14 mouse cellular contexts compared by ENCODE assay signal in the genomic region with DNA sequence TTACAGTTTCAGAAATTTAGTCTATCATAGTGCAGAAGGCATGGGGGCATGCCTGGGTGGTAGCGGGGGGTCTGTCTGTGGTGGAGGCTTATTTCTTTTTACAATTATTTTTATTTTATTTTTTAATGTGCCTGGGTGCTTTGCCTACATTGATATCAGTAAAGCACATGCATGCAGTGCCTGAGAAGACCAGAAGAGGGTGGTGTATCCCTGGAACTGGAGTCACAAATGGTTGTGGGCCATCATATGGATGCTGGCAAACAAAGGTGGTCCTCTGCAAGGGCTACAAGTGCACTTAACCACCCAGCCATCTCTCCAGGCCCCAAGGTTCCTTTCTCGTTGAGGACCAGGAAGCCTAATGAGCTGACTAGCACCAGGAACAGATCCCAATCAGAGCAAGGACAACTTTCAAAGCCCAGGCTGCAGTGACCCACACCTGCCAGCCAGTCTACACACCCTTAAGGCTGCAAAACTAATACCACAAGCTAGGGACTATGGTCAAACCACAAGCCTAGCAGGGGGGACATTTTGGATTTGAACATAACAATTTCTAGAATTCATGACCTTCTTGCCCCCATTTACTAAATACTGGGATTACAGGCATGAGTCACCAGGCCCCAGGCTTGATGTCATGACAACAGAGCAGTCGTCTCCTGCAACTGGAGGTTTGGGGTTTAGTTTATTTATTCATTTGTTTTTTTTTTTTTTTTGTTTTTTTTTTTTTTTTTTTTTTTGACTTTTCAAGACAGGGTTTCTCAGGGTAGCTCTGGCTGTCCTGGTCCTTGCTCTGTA. TPM values are rescaled to one million over a fixed set of nuclear protein-coding genes. Genes with fewer than 3 reads are reported as not detected.
DNase-seq lines count a peak whose midpoint lies in the region; ATAC-seq and TF ChIP-seq lines count a peak whose summit lies in the region.
"Had no signal": no experiment of that assay in that cellular context is flagged by ENCODE, and none has a peak within 500 bp of the region (broad histone marks: within the 10 kb centered on the region; RNA-seq: fewer than 3 reads in every experiment).

No protein-coding gene starts in this region.

- 56% methylated on average over 3 of the region's 3 CpGs for WGBS in heart, adult 2 months
- WGBS in lung, adult 2 months, result 66% methylated on average over 3 of the region's 3 CpGs

- H3K4me3 ChIP-seq in heart, adult 2 months, result no peak overlapping the region
- no peak overlapping the region for H3K4me3 ChIP-seq in lung, adult 2 months (replicated peaks; ENCODE audit: extremely low read depth, low read depth, low read length)
- H3K4me3 ChIP-seq in E14TG2a.4 (replicated peaks; ENCODE audit: low read length), result no peak overlapping the region
- H3K4me3 ChIP-seq: liver, embryonic 13.5 days; midbrain, embryonic 13.5 days; neural tube, embryonic 15.5 days had no signal

- intact Hi-C loops in heart, adult 2 months (cut with DNase I), result no loop called here
- intact Hi-C loops in heart, postnatal 25 days (cut with DNase I), result no loop called here

- H3K9me3 ChIP-seq in E14TG2a.4 (ENCODE audit: low read length), result no peaks in the 10 kb centered on the region
- H3K9me3 ChIP-seq: liver, embryonic 13.5 days; midbrain, embryonic 13.5 days; neural tube, embryonic 15.5 days had no signal

- no peak overlapping the region for H3K9ac ChIP-seq in heart, adult 2 months (ENCODE audit: low read depth, low read length)
- H3K9ac ChIP-seq: liver, embryonic 13.5 days; midbrain, embryonic 13.5 days; neural tube, embryonic 15.5 days had no signal

- H3K36me3 ChIP-seq in heart, adult 2 months (ENCODE audit: control insufficient read depth, insufficient read depth, low read length), result no peaks in the 10 kb centered on the region
- no peaks in the 10 kb centered on the region for H3K36me3 ChIP-seq in E14TG2a.4 (ENCODE audit: insufficient read depth, low read length)
- H3K36me3 ChIP-seq: liver, embryonic 13.5 days; midbrain, embryonic 13.5 days; neural tube, embryonic 15.5 days had no signal

- ATAC-seq in erythroblast, adult 5-6 weeks (replicated peaks; ENCODE audit: low FRiP score, poor library complexity, severe bottlenecking), result peak; percentile 57; the same call in 1 of the 2 replicates
- ATAC-seq: midbrain, embryonic 13.5 days had no signal

- H3K27me3 ChIP-seq in heart, adult 2 months (ENCODE audit: control insufficient read depth, insufficient read depth, low read length), result no peaks in the 10 kb centered on the region
- no peaks in the 10 kb centered on the region; the same call in 1 of the 2 replicates for H3K27me3 ChIP-seq in E14TG2a.4 (ENCODE audit: insufficient read depth, low read length)
- H3K27me3 ChIP-seq: liver, embryonic 13.5 days; midbrain, embryonic 13.5 days; neural tube, embryonic 15.5 days had no signal

- TF ChIP-seq CTCF in heart, adult 2 months (IDR thresholded peaks at IDR 0.05), result peak; percentile 32
- no peak for TF ChIP-seq CTCF in lung, adult 2 months (IDR thresholded peaks at IDR 0.05; ENCODE audit: insufficient read depth, low read length)
- peak; percentile 33 for TF ChIP-seq CTCF in E14TG2a.4 (conservative IDR thresholded peaks at IDR 0.05; ENCODE audit: low read length)

- H3K27ac ChIP-seq in heart, adult 2 months, result no peak overlapping the region
- H3K27ac ChIP-seq: liver, embryonic 13.5 days; midbrain, embryonic 13.5 days; neural tube, embryonic 15.5 days had no signal

- no peaks in the 10 kb centered on the region for H3K4me1 ChIP-seq in heart, adult 2 months (ENCODE audit: control insufficient read depth, insufficient read depth, low read length)
- no peaks in the 10 kb centered on the region for H3K4me1 ChIP-seq in lung, adult 2 months (ENCODE audit: control insufficient read depth, insufficient read depth, low read length)
- H3K4me1 ChIP-seq in E14TG2a.4 (replicated peaks; ENCODE audit: low read depth, low read length), result no peaks in the 10 kb centered on the region; the same call in 1 of the 2 replicates
- H3K4me1 ChIP-seq: liver, embryonic 13.5 days; midbrain, embryonic 13.5 days; neural tube, embryonic 15.5 days had no signal

- no peaks in the 10 kb centered on the region for H3K79me2 ChIP-seq in heart, adult 2 months (replicated peaks; ENCODE audit: control insufficient read depth, insufficient read depth, low read length)

- TF ChIP-seq EP300 in heart, adult 2 months (IDR thresholded peaks at IDR 0.05; ENCODE audit: insufficient read depth, low read depth, low read length), result no peak

- no peak for TF ChIP-seq POLR2A in heart, adult 2 months (IDR thresholded peaks at IDR 0.05; ENCODE audit: insufficient read depth, low read depth, low read length)
- no peak for TF ChIP-seq POLR2A in lung, adult 2 months (IDR thresholded peaks at IDR 0.05; ENCODE audit: borderline replicate concordance, extremely low read depth, low read depth, low read length)

- DNase-seq in heart, adult 2 months, result no peak
- DNase-seq in heart, postnatal 25 days (ENCODE audit: low spot score), result no peak
- DNase-seq in lung, adult 2 months, result peak; percentile 13
- no peak for DNase-seq in lung, postnatal 25 days (ENCODE audit: low spot score)
- DNase-seq in cerebellum, postnatal 25 days, result no peak
- no peak for DNase-seq in gastrocnemius, adult 8-10 months (ENCODE audit: low spot score in 2 of 2)
- DNase-seq: adrenal gland, adult 2 months; heart, postnatal 4 days; layer of hippocampus, postnatal 36 days; liver, embryonic 13.5 days had no signal

RNA-seq across cellular contexts. Expression of a gene that starts 8.9 kb away (rescaled TPM):
- total RNA-seq in heart, adult 2 months (2021), result 1 to 10 TPM; 8.0 to 8.1 TPM
- 2.7 and 4.3 TPM in 2 replicates for polyA plus RNA-seq in heart, adult 2 months (2012; rRNA removed)
- total RNA-seq in heart, postnatal 25 days (2021), result 1 to 10 TPM; 7.1 TPM
- polyA plus RNA-seq in lung, adult 2 months (2012; rRNA removed), result 2.5 and 3.7 TPM in 2 replicates
- total RNA-seq in erythroblast, adult 5-6 weeks (2015; ENCODE audit: low replicate concordance), result 3.5 and 6.3 TPM in 2 replicates
- total RNA-seq in erythroblast, adult 5-6 weeks (2017; ENCODE audit: low replicate concordance), result 2.4 and 5.0 TPM in 2 replicates
- total RNA-seq in gastrocnemius, adult 8-10 months (2022), result 1 to 10 TPM; 6.8 to 9.1 (median 8.6) TPM

RNA-seq across cellular contexts. Expression of a gene that starts 10.2 kb away (rescaled TPM):
- not detected for total RNA-seq in heart, adult 2 months (2021)
- polyA plus RNA-seq in heart, adult 2 months (2012; rRNA removed), result 0.15 and 0.94 TPM in 2 replicates
- not detected for total RNA-seq in heart, postnatal 25 days (2021)
- 42.8 and 55.3 TPM in 2 replicates for polyA plus RNA-seq in lung, adult 2 months (2012; rRNA removed)
- 1.3 TPM in 1 of 2 replicates, not detected in the other for total RNA-seq in erythroblast, adult 5-6 weeks (2015; ENCODE audit: low replicate concordance)
- not detected in 2 replicates for total RNA-seq in erythroblast, adult 5-6 weeks (2017; ENCODE audit: low replicate concordance)
- total RNA-seq in gastrocnemius, adult 8-10 months (2022), result not detected
- total RNA-seq: heart, postnatal 4 days had no signal
- polyA plus RNA-seq: liver, embryonic 13.5 days had no signal
